Mouse (Mus musculus): ENCODE measurements around the gene Fam107b. TPM values are rescaled to one million over a fixed set of nuclear protein-coding genes. Genes with fewer than 3 reads are reported as not detected.

The Fam107b gene
- polyA plus RNA-seq, 1 experiment from 2014 or later: 36.0 TPM

- Histone ChIP-seq H3K4me2 (no peak overlapping the region), H3K4me1 (replicated peaks; ENCODE audit: control insufficient read depth, insufficient read depth, low read length) (no peaks in the 10 kb centered on the region), H3K4me3 (ENCODE audit: low read depth, low read length) (no peak overlapping the region), H3K9ac (ENCODE audit: low read depth, low read length) (no peak overlapping the region), H3K27ac (ENCODE audit: low read depth, low read length) (no peak overlapping the region), H3K27me3 (replicated peaks; ENCODE audit: control insufficient read depth, insufficient read depth, low read length) (no peaks in the 10 kb centered on the region), H3K9me3 (ENCODE audit: control insufficient read depth, low read length) (no peaks in the 10 kb centered on the region), H3K36me3 (ENCODE audit: control insufficient read depth, insufficient read depth, low read length) (no peaks in the 10 kb centered on the region)
- ATAC-seq (replicated peaks; ENCODE audit: low FRiP score): peak; percentile 69
- DNase-seq (ENCODE audit: low spot score): no peak
- 36% methylated on average over 2 of the region's 2 CpGs for WGBS
These were observed 24.5 kb downstream of the Fam107b start for GRCm38 (mm10) chr2:3594663-3595318.

- no peak overlapping the region for H3K4me3 ChIP-seq (ENCODE audit: low read depth, low read length)
- H3K4me2 ChIP-seq: no peak overlapping the region
- DNase-seq (ENCODE audit: low spot score): no peak
- H3K36me3 ChIP-seq (ENCODE audit: control insufficient read depth, insufficient read depth, low read length): no peaks in the 10 kb centered on the region
- WGBS: 64% methylated on average over 3 of the region's 3 CpGs
- H3K9ac ChIP-seq (ENCODE audit: low read depth, low read length): no peak overlapping the region
- ATAC-seq (replicated peaks; ENCODE audit: low FRiP score): no peak
- H3K9me3 ChIP-seq (ENCODE audit: control insufficient read depth, low read length): no peaks in the 10 kb centered on the region
- H3K27ac ChIP-seq (ENCODE audit: low read depth, low read length): no peak overlapping the region
- no peaks in the 10 kb centered on the region for H3K27me3 ChIP-seq (replicated peaks; ENCODE audit: control insufficient read depth, insufficient read depth, low read length)
- no peaks in the 10 kb centered on the region for H3K4me1 ChIP-seq (replicated peaks; ENCODE audit: control insufficient read depth, insufficient read depth, low read length)
These were observed 30.1 kb downstream of the Fam107b start for GRCm38 (mm10) chr2:3600421-3600820.

GRCm38 (mm10) chr2:3602599-3602998, 32.3 kb downstream of the Fam107b start:
- Histone ChIP-seq H3K27ac (ENCODE audit: low read depth, low read length) (no peak overlapping the region), H3K36me3 (ENCODE audit: control insufficient read depth, insufficient read depth, low read length) (no peaks in the 10 kb centered on the region), H3K9me3 (ENCODE audit: control insufficient read depth, low read length) (no peaks in the 10 kb centered on the region), H3K27me3 (replicated peaks; ENCODE audit: control insufficient read depth, insufficient read depth, low read length) (no peaks in the 10 kb centered on the region), H3K9ac (ENCODE audit: low read depth, low read length) (no peak overlapping the region), H3K4me2 (no peak overlapping the region), H3K4me3 (ENCODE audit: low read depth, low read length) (no peak overlapping the region), H3K4me1 (replicated peaks; ENCODE audit: control insufficient read depth, insufficient read depth, low read length) (no peaks in the 10 kb centered on the region)
- WGBS: 79% methylated on average over 3 of the region's 3 CpGs
- ATAC-seq (replicated peaks; ENCODE audit: low FRiP score): no peak
- no peak for DNase-seq (ENCODE audit: low spot score)

GRCm38 (mm10) chr2:3603181-3603580, 32.9 kb downstream of the Fam107b start:
- H3K9me3 ChIP-seq (ENCODE audit: control insufficient read depth, low read length): no peaks in the 10 kb centered on the region
- WGBS: 79% methylated on average over 5 of the region's 5 CpGs
- no peak overlapping the region for H3K4me2 ChIP-seq
- no peak overlapping the region for H3K9ac ChIP-seq (ENCODE audit: low read depth, low read length)
- no peaks in the 10 kb centered on the region for H3K4me1 ChIP-seq (replicated peaks; ENCODE audit: control insufficient read depth, insufficient read depth, low read length)
- H3K27ac ChIP-seq (ENCODE audit: low read depth, low read length): no peak overlapping the region
- H3K27me3 ChIP-seq (replicated peaks; ENCODE audit: control insufficient read depth, insufficient read depth, low read length): no peaks in the 10 kb centered on the region
- H3K4me3 ChIP-seq (ENCODE audit: low read depth, low read length): no peak overlapping the region
- no peak for DNase-seq (ENCODE audit: low spot score)
- ATAC-seq (replicated peaks; ENCODE audit: low FRiP score): no peak
- H3K36me3 ChIP-seq (ENCODE audit: control insufficient read depth, insufficient read depth, low read length): no peaks in the 10 kb centered on the region

- ATAC-seq (replicated peaks; ENCODE audit: low FRiP score): no peak
- Histone ChIP-seq H3K4me2 (no peak overlapping the region), H3K27me3 (replicated peaks; ENCODE audit: control insufficient read depth, insufficient read depth, low read length) (no peaks in the 10 kb centered on the region), H3K4me3 (ENCODE audit: low read depth, low read length) (no peak overlapping the region), H3K36me3 (ENCODE audit: control insufficient read depth, insufficient read depth, low read length) (no peaks in the 10 kb centered on the region), H3K27ac (ENCODE audit: low read depth, low read length) (no peak overlapping the region), H3K9ac (ENCODE audit: low read depth, low read length) (no peak overlapping the region), H3K9me3 (ENCODE audit: control insufficient read depth, low read length) (no peaks in the 10 kb centered on the region), H3K4me1 (replicated peaks; ENCODE audit: control insufficient read depth, insufficient read depth, low read length) (no peaks in the 10 kb centered on the region)
- WGBS: 55% methylated on average over 8 of the region's 8 CpGs
- no peak for DNase-seq (ENCODE audit: low spot score)
These were observed 38.9 kb downstream of the Fam107b start for GRCm38 (mm10) chr2:3608868-3609854.

- 81% methylated on average over 1 of the region's 1 CpGs for WGBS
These were observed 48.2 kb downstream of the Fam107b start for GRCm38 (mm10) chr2:3618446-3618845.

GRCm38 (mm10) chr2:3621568-3621967, 51.3 kb downstream of the Fam107b start:
- ATAC-seq (replicated peaks; ENCODE audit: low FRiP score) (no peak), DNase-seq (ENCODE audit: low spot score) (no peak)
- Histone ChIP-seq H3K4me3 (ENCODE audit: low read depth, low read length) (no peak overlapping the region), H3K9ac (ENCODE audit: low read depth, low read length) (no peak overlapping the region), H3K36me3 (ENCODE audit: control insufficient read depth, insufficient read depth, low read length) (no peaks in the 10 kb centered on the region), H3K4me2 (no peak overlapping the region), H3K27me3 (replicated peaks; ENCODE audit: control insufficient read depth, insufficient read depth, low read length) (no peaks in the 10 kb centered on the region), H3K27ac (ENCODE audit: low read depth, low read length) (no peak overlapping the region), H3K4me1 (replicated peaks; ENCODE audit: control insufficient read depth, insufficient read depth, low read length) (no peaks in the 10 kb centered on the region; the same call in 1 of the 2 replicates), H3K9me3 (ENCODE audit: control insufficient read depth, low read length) (no peaks in the 10 kb centered on the region)
- WGBS: 48% methylated on average over 6 of the region's 6 CpGs

More at GRCm38 (mm10) chr2:3618446-3618845, 48.2 kb downstream of the Fam107b start:
- ATAC-seq (replicated peaks; ENCODE audit: low FRiP score) (no peak), DNase-seq (ENCODE audit: low spot score) (no peak)
- no peaks in the 10 kb centered on the region for H3K36me3 ChIP-seq (ENCODE audit: control insufficient read depth, insufficient read depth, low read length)
- H3K4me2 ChIP-seq: no peak overlapping the region
- H3K9me3 ChIP-seq (ENCODE audit: control insufficient read depth, low read length): no peaks in the 10 kb centered on the region
- H3K9ac ChIP-seq (ENCODE audit: low read depth, low read length): no peak overlapping the region
- no peaks in the 10 kb centered on the region for H3K4me1 ChIP-seq (replicated peaks; ENCODE audit: control insufficient read depth, insufficient read depth, low read length)
- no peak overlapping the region for H3K27ac ChIP-seq (ENCODE audit: low read depth, low read length)
- no peaks in the 10 kb centered on the region for H3K27me3 ChIP-seq (replicated peaks; ENCODE audit: control insufficient read depth, insufficient read depth, low read length)
- H3K4me3 ChIP-seq (ENCODE audit: low read depth, low read length): no peak overlapping the region

GRCm38 (mm10) chr2:3622158-3622557, 51.9 kb downstream of the Fam107b start:
- no peak overlapping the region for H3K9ac ChIP-seq (ENCODE audit: low read depth, low read length)
- no peaks in the 10 kb centered on the region for H3K27me3 ChIP-seq (replicated peaks; ENCODE audit: control insufficient read depth, insufficient read depth, low read length)
- 71% methylated on average over 2 of the region's 2 CpGs for WGBS
- H3K36me3 ChIP-seq (ENCODE audit: control insufficient read depth, insufficient read depth, low read length): no peaks in the 10 kb centered on the region
- no peak overlapping the region for H3K4me2 ChIP-seq
- no peak for DNase-seq (ENCODE audit: low spot score)
- no peak overlapping the region for H3K27ac ChIP-seq (ENCODE audit: low read depth, low read length)
- no peak for ATAC-seq (replicated peaks; ENCODE audit: low FRiP score)
- H3K4me3 ChIP-seq (ENCODE audit: low read depth, low read length): no peak overlapping the region
- H3K4me1 ChIP-seq (replicated peaks; ENCODE audit: control insufficient read depth, insufficient read depth, low read length): no peaks in the 10 kb centered on the region; the same call in 1 of the 2 replicates
- no peaks in the 10 kb centered on the region for H3K9me3 ChIP-seq (ENCODE audit: control insufficient read depth, low read length)
